Mouse (Mus musculus) hindbrain, postnatal 0 days (tissue): ENCODE measurements around the gene Tiam1. TPM values are rescaled to one million over a fixed set of nuclear protein-coding genes. Genes with fewer than 3 reads are reported as not detected.

Source experiments
- ATAC-seq: fragments of 200-750 bp; cut with Nextera tagmentation; 2 replicates; pipeline ENCODE4 v1.8.0; 2017; ENCODE audit warnings: mild to moderate bottlenecking, moderate TSS enrichment, moderate library complexity
- DNase-seq: peaks from one replicate; pipeline ENCODE4 v3.0.0-alpha.2; 2015; ENCODE audit warnings: low spot score
- H3K27ac ChIP-seq: fragments of 300-500 bp; sonication (generic); 2 replicates; pipeline ENCODE4 v1.5.1; 2014; ENCODE audit warnings: mild to moderate bottlenecking
- H3K27me3 ChIP-seq: fragments of 300-500 bp; sonication (generic); 2 replicates; pipeline ENCODE4 v1.6.1; 2014; ENCODE audit warnings: low read length, mixed read lengths; ENCODE audit not compliant: insufficient read depth
- H3K36me3 ChIP-seq: fragments of 300-500 bp; sonication (generic); 2 replicates; pipeline ENCODE4 v1.6.1; 2014; ENCODE audit warnings: low read length, mixed read lengths; ENCODE audit not compliant: insufficient read depth
- H3K4me1 ChIP-seq: fragments of 300-500 bp; sonication (generic); 2 replicates; pipeline ENCODE4 v1.6.1; 2014; ENCODE audit warnings: antibody characterized with exemption, low read length, mixed read lengths; ENCODE audit not compliant: insufficient read depth
- H3K4me2 ChIP-seq: fragments of 300-500 bp; sonication (generic); 2 replicates; pipeline ENCODE4 v1.6.1; 2014; ENCODE audit warnings: low read depth, mild to moderate bottlenecking, low read length, moderate library complexity, mixed read lengths
- H3K4me3 ChIP-seq: fragments of 300-500 bp; sonication (generic); 2 replicates; pipeline ENCODE4 v1.5.1; 2014; ENCODE audit warnings: low read length
- H3K9ac ChIP-seq: fragments of 300-500 bp; sonication (generic); replicated peaks from 2 replicates; pipeline ENCODE4 v1.6.1; 2014; ENCODE audit warnings: mild to moderate bottlenecking, low read length, moderate library complexity, mixed read lengths
- H3K9me3 ChIP-seq: fragments of 300-500 bp; sonication (generic); 2 replicates; pipeline ENCODE4 v1.6.1; 2016; ENCODE audit warnings: low read length, mixed read lengths
- CTCF ChIP-seq: IDR thresholded peaks from 2 replicates; pipeline ENCODE4 v1.5.1; 2016; ENCODE audit warnings: antibody characterized with exemption, control low read depth, low read depth
- WGBS: fragments of 180-500 bp; shearing (Covaris S2); extraction: QIAGEN DNeasy Blood & Tissue Kit; methylation state at CpG from one replicate; pipeline ENCODE4 v1.1.7; 2014; 5-methylcytosine and 5-hydroxymethylcytosine counted together
- polyA plus RNA-seq: library from polyadenylated mRNA; unstranded; fragments of >200 nt; fragmentation: Nextera tagmentation; extraction: Ambion mirVana; gene quantifications from 2 replicates; pipeline ENCODE4 v1.2.1, GENCODE M21; 2015
- total RNA-seq: library from RNA; depleted of rRNA; stranded (reverse); fragments of >200 nt; gene quantifications from 2 replicates; pipeline ENCODE4 v1.2.3, GENCODE M21; 2014

Tiam1 gene
- total and polyA plus RNA-seq, 2 experiments from 2014 or later: 15.1 to 26.2 TPM

DNA sequence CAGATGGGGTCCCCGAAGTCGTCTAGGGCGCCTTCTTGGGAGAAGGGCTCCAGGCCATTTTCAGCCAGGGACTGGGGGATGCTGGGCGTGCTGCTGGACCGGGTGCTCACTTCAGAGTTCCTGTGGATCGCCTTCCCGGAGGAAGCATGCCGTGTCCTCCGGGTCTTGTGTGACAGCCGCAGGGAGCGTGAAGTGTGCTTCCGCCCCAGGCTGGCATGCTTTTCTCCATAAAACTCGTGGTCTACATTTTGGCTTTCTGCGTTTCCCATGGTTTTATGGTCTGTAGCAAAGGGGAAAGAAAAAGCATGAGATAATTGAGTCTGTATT, 245.3 kb downstream of the Tiam1 start:
- Histone ChIP-seq H3K27ac (no peak overlapping the region), H3K9ac (no peak overlapping the region), H3K4me1 (no peaks in the 10 kb centered on the region), H3K36me3 (no peaks in the 10 kb centered on the region), H3K4me2 (peak overlapping the region; percentile 47), H3K27me3 (no peaks in the 10 kb centered on the region), H3K9me3 (0 out of 2 replicates have a peak, but pooled peaks cover 3% of the 10 kb centered on the region), H3K4me3 (no peak overlapping the region)
- TF ChIP-seq CTCF: no peak
- WGBS: 89% methylated on average over 14 of the region's 14 CpGs
- ATAC-seq (no peak), DNase-seq (no peak)

- Histone ChIP-seq H3K9me3 (0 out of 2 replicates have a peak, but pooled peaks cover 3% of the 10 kb centered on the region), H3K36me3 (no peaks in the 10 kb centered on the region), H3K9ac (no peak overlapping the region), H3K4me1 (no peaks in the 10 kb centered on the region), H3K27me3 (no peaks in the 10 kb centered on the region), H3K27ac (no peak overlapping the region), H3K4me2 (peak overlapping the region; percentile 47), H3K4me3 (0 out of 2 replicates have a peak overlapping the region, but pooled peaks have one; percentile 6)
- 64% methylated on average over 33 of the region's 33 CpGs for WGBS
- no peak for TF ChIP-seq CTCF
- no peak for ATAC-seq
- peak; percentile 45 for DNase-seq
Measured at GRCm38 (mm10) chr16:89897547-89898298, 245.8 kb downstream of the Tiam1 start.

- H3K27ac ChIP-seq: no peak overlapping the region
- H3K4me2 ChIP-seq: peak overlapping the region; percentile 47
- TF ChIP-seq CTCF: no peak
- WGBS: 64% methylated on average over 20 of the region's 20 CpGs
- H3K27me3 ChIP-seq: no peaks in the 10 kb centered on the region
- 0 out of 2 replicates have a peak, but pooled peaks cover 3% of the 10 kb centered on the region for H3K9me3 ChIP-seq
- ATAC-seq: peak; percentile 48
- no peak for DNase-seq
- H3K36me3 ChIP-seq: no peaks in the 10 kb centered on the region
- H3K9ac ChIP-seq: no peak overlapping the region
- no peaks in the 10 kb centered on the region for H3K4me1 ChIP-seq
- no peak overlapping the region for H3K4me3 ChIP-seq
Measured at GRCm38 (mm10) chr16:89896885-89897546, 246.6 kb downstream of the Tiam1 start.

DNA sequence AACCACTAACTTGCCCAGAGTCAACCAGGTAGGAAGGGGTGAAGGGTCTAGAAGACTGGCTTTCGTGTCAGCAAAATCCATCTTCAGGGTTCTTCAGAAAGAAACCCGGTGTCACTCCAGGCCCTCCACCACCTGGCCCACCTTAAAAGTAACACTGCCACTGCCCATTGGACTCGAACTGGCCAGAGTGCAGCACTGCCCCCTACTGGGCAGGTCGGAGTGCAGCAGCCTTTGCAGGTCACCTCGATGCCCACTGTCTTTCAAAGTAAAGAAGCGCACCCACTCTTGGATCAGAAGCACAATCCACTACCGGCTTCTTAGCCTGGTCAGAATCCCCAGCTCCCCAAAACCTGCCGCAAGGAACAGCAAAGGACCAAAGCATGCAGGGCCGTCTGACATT, 247.2 kb downstream of the Tiam1 start:
- Histone ChIP-seq H3K36me3 (no peaks in the 10 kb centered on the region), H3K9ac (no peak overlapping the region), H3K4me3 (no peak overlapping the region), H3K27me3 (no peaks in the 10 kb centered on the region), H3K4me1 (no peaks in the 10 kb centered on the region), H3K27ac (no peak overlapping the region), H3K9me3 (0 out of 2 replicates have a peak, but pooled peaks cover 3% of the 10 kb centered on the region), H3K4me2 (0 out of 2 replicates have a peak overlapping the region, but pooled peaks have one; percentile 47)
- peak; percentile 49 for TF ChIP-seq CTCF
- WGBS: 81% methylated on average over 9 of the region's 9 CpGs
- DNase-seq (no peak), ATAC-seq (no peak)

DNA sequence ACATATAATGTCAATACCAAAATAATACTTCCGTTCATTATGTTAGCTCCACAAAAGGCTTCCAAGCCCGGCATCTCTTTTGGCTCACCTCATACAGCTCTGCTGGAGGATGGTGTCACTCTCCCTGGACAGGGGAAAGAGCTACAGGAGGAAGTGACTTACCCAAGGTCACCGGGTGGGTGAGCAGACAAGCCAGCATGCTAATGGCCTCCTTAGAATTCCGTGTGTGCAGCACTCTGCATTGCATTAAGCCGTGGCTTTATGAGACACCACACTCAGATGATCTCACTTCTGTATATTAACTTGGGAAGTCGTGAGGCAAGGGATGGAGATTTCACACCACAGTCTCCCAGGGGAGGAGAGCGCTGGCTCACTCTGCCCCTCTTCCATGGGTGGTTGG, 248.3 kb downstream of the Tiam1 start:
- Histone ChIP-seq H3K9me3 (0 out of 2 replicates have a peak, but pooled peaks cover 3% of the 10 kb centered on the region), H3K4me1 (0 out of 2 replicates have a peak, but pooled peaks cover 5% of the 10 kb centered on the region), H3K27me3 (no peaks in the 10 kb centered on the region), H3K36me3 (no peaks in the 10 kb centered on the region), H3K9ac (no peak overlapping the region), H3K27ac (no peak overlapping the region), H3K4me3 (no peak overlapping the region), H3K4me2 (no peak overlapping the region)
- ATAC-seq (peak; percentile 24; the same call in 1 of the 2 replicates), DNase-seq (no peak)
- whole genome bisulfite sequencing: 64% methylated on average over 7 of the region's 7 CpGs
- no peak for TF ChIP-seq CTCF

DNA sequence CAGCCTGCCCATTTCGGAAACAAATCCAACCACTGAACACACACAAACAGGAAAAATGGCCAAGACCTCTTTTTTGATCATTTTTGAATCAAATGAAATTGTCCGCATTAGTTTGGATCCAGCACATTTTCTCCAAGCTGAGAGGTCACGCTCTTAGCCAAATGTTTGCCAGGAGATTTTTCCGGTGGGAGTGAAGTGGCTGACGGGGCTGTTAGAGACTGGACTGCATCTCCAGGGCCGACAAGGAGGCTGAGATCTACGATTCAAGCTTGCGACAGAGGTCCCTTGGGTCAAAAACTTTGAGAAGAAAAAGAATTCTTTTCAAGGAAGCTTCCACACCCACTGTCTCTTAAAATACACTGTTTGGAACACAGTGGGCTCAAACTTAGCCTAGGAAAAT, 248.8 kb downstream of the Tiam1 start:
- TF ChIP-seq CTCF: no peak
- Histone ChIP-seq H3K27me3 (no peaks in the 10 kb centered on the region), H3K9me3 (0 out of 2 replicates have a peak, but pooled peaks cover 3% of the 10 kb centered on the region), H3K27ac (no peak overlapping the region), H3K36me3 (no peaks in the 10 kb centered on the region), H3K4me2 (no peak overlapping the region), H3K9ac (no peak overlapping the region), H3K4me3 (no peak overlapping the region), H3K4me1 (peaks cover 9% of the 10 kb centered on the region; the same call in 1 of the 2 replicates)
- WGBS: 49% methylated on average over 8 of the region's 8 CpGs
- ATAC-seq (no peak), DNase-seq (no peak)
